Mouse (Mus musculus) midbrain, embryonic 12.5 days (tissue): ENCODE data around the gene Ormdl2. TPM values are rescaled to one million over a fixed set of nuclear protein-coding genes. Genes with fewer than 3 reads are reported as not detected.

Experiments
- ATAC-seq: fragments of 200-750 bp; cut with Nextera tagmentation; 2 replicates; pipeline ENCODE4 v1.8.0; 2017; ENCODE audit warnings: low read depth, moderate TSS enrichment, moderate library complexity; ENCODE audit not compliant: low FRiP score
- H3K27ac ChIP-seq: fragments of 300-500 bp; sonication (generic); replicated peaks from 2 replicates; pipeline ENCODE4 v1.5.1; 2016; ENCODE audit warnings: mild to moderate bottlenecking
- H3K27me3 ChIP-seq: fragments of 300-500 bp; sonication (generic); 2 replicates; pipeline ENCODE4 v1.6.1; 2016; ENCODE audit warnings: mild to moderate bottlenecking
- H3K36me3 ChIP-seq: fragments of 300-500 bp; sonication (generic); 2 replicates; pipeline ENCODE4 v1.6.1; 2016
- H3K4me1 ChIP-seq: fragments of 300-500 bp; sonication (generic); 2 replicates; pipeline ENCODE4 v1.6.1; 2016
- H3K4me2 ChIP-seq: fragments of 300-500 bp; sonication (generic); replicated peaks from 2 replicates; pipeline ENCODE4 v1.6.1; 2016; ENCODE audit warnings: mild to moderate bottlenecking, moderate library complexity
- H3K4me3 ChIP-seq: fragments of 300-500 bp; sonication (generic); 2 replicates; pipeline ENCODE4 v1.5.1; 2016; ENCODE audit warnings: mild to moderate bottlenecking
- H3K9ac ChIP-seq: fragments of 300-500 bp; sonication (generic); replicated peaks from 2 replicates; pipeline ENCODE4 v1.6.1; 2016; ENCODE audit warnings: mild to moderate bottlenecking, moderate library complexity
- H3K9me3 ChIP-seq: fragments of 300-500 bp; sonication (generic); 2 replicates; pipeline ENCODE4 v1.6.1; 2016; ENCODE audit warnings: mild to moderate bottlenecking
- WGBS: fragments of 180-500 bp; shearing (Covaris S2); methylation state at CpG from one replicate; pipeline ENCODE4 v1.1.7; 2016; 5-methylcytosine and 5-hydroxymethylcytosine counted together
- polyA plus RNA-seq: library from polyadenylated mRNA; unstranded; fragments of >200 nt; fragmentation: Nextera tagmentation; extraction: Ambion mirVana; gene quantifications from 2 replicates; pipeline ENCODE4 v1.2.1, GENCODE M21; 2016

Ormdl2 gene
- 38.5 and 41.7 TPM in 2 replicates for polyA plus RNA-seq

DNA sequence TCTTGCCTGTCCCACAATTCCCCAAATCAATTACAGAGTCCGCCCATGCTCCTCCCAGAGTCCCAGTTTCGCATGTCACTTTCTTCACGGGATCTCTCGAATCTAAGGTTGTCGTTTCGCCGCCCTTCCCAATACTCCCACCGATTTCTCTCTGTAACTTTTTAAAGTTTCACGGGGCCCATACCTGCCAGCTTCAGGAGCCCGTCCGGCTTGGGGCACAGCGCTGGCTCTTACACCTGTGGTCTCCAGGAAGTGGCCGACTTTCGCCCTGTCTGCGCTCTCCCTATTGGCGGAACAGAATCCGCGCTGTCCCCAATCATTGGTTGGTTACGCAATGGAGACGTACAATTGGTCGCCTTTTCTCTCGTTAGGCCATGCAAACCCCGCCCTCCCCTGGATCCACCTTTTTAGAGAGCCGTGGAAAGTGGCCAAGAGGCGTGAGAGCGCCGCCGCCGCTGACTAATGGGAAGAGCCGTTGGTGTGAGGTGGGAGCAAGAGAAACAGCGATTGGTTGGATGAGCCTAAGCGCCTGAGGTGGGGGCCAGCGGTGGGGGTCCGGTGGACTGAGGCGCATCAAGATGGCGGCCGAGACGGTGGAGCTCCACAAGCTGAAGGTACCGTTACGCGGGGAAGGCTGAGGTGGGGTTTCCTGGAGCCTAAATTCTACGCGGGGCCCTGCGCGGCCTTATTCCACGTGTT lies at the start of gene Ormdl2:
Gene Ormdl2 (minus strand): TSS at position 288 of the 699 bp plus-strand sequence.
- ATAC-seq = peak; percentile 100
- Histone ChIP-seq H3K4me3 (peak within 1 kb of the TSS; percentile 86), H3K27ac (peak within 1 kb of the TSS; percentile 56; the same call in 1 of the 2 replicates), H3K27me3 (no peaks in the 10 kb centered on the region), H3K9me3 (no peaks in the 10 kb centered on the region), H3K36me3 (peaks cover 39% of the 10 kb centered on the region), H3K9ac (peak within 1 kb of the TSS; percentile 69), H3K4me1 (peaks cover 17% of the 10 kb centered on the region), H3K4me2 (peak within 1 kb of the TSS; percentile 84)
- under 1% methylated on average over 46 of the region's 46 CpGs for whole genome bisulfite sequencing

- Histone ChIP-seq H3K4me1 (no peaks in the 10 kb centered on the region), H3K27ac (no peak overlapping the region), H3K9ac (no peak overlapping the region), H3K27me3 (no peaks in the 10 kb centered on the region), H3K4me3 (no peak overlapping the region), H3K4me2 (no peak overlapping the region), H3K9me3 (no peaks in the 10 kb centered on the region), H3K36me3 (peaks cover 55% of the 10 kb centered on the region)
- ATAC-seq = no peak
- WGBS = 90% methylated on average over 3 of the region's 3 CpGs
Measured at GRCm38 (mm10) chr10:128870341-128870740, 48.9 kb upstream of the Ormdl2 start.

GRCm38 (mm10) chr10:128866518-128866917 lies 45.1 kb upstream of the Ormdl2 start:
- no peak overlapping the region for H3K4me3 ChIP-seq
- H3K9me3 ChIP-seq = no peaks in the 10 kb centered on the region
- H3K36me3 ChIP-seq = peaks cover 29% of the 10 kb centered on the region
- no peaks in the 10 kb centered on the region for H3K4me1 ChIP-seq
- WGBS = 93% methylated on average over 1 of the region's 1 CpGs
- no peak for ATAC-seq
- no peak overlapping the region for H3K4me2 ChIP-seq
- H3K27ac ChIP-seq = no peak overlapping the region
- H3K27me3 ChIP-seq = no peaks in the 10 kb centered on the region
- H3K9ac ChIP-seq = no peak overlapping the region

GRCm38 (mm10) chr10:128866042-128866441 lies 44.6 kb upstream of the Ormdl2 start:
- WGBS = 89% methylated on average over 3 of the region's 3 CpGs
- Histone ChIP-seq H3K27ac (no peak overlapping the region), H3K9me3 (no peaks in the 10 kb centered on the region), H3K4me1 (no peaks in the 10 kb centered on the region), H3K4me2 (no peak overlapping the region), H3K4me3 (no peak overlapping the region), H3K9ac (no peak overlapping the region), H3K27me3 (no peaks in the 10 kb centered on the region), H3K36me3 (peaks cover 29% of the 10 kb centered on the region)
- no peak for ATAC-seq

DNA sequence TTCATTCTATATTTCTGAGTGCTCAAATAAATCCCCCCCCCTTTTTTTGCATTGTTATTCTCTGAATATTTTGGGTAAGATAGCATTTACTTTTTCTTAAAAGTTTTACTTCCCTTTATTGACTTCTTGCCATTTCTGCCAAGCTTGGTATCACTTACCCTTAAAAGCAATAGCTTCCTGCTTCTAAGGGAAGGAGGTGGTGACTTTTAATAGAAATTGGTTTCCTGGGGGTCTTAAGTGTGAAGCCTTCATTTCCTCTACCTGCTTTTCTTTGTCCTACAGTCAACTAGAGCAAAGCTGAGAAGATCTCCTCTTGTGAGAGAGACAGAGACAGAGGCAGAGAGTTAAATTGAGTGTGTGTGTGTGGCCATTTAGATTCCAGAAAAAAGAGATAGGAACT lies 39.7 kb upstream of the Ormdl2 start:
- H3K4me1 ChIP-seq = no peaks in the 10 kb centered on the region
- ATAC-seq = no peak
- H3K9me3 ChIP-seq = no peaks in the 10 kb centered on the region
- H3K27ac ChIP-seq = no peak overlapping the region
- no peak overlapping the region for H3K4me3 ChIP-seq
- H3K36me3 ChIP-seq = peaks cover 36% of the 10 kb centered on the region; the same call in 1 of the 2 replicates
- H3K9ac ChIP-seq = no peak overlapping the region
- no peak overlapping the region for H3K4me2 ChIP-seq
- H3K27me3 ChIP-seq = no peaks in the 10 kb centered on the region

DNA sequence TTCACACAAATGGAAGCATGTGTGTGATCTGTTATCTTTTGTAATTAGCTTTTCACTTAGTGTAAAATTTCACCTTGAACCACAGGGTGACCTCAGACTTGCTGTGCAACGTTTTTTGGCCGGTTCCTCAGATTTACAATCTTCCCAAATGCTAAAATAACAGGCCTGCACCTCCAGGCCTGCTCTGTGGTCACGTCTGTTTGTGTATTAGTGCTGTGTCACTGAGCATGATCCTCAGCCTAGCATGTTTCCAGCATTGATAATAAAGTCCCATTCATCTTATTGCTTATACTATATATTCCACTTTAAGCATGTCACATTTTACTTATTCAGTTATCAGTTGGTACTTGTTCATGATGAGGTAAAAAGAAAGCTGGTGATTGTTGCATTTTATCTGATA lies 28.9 kb upstream of the Ormdl2 start:
- H3K36me3 ChIP-seq = peaks cover 42% of the 10 kb centered on the region
- H3K4me3 ChIP-seq = no peak overlapping the region
- no peaks in the 10 kb centered on the region for H3K27me3 ChIP-seq
- H3K4me1 ChIP-seq = no peaks in the 10 kb centered on the region
- no peaks in the 10 kb centered on the region for H3K9me3 ChIP-seq
- 62% methylated on average over 3 of the region's 3 CpGs for WGBS
- ATAC-seq = no peak
- H3K4me2 ChIP-seq = no peak overlapping the region
- H3K9ac ChIP-seq = no peak overlapping the region
- H3K27ac ChIP-seq = no peak overlapping the region

GRCm38 (mm10) chr10:128848426-128848825 lies 27.0 kb upstream of the Ormdl2 start:
- Histone ChIP-seq H3K36me3 (peaks cover 38% of the 10 kb centered on the region), H3K4me1 (no peaks in the 10 kb centered on the region), H3K9me3 (no peaks in the 10 kb centered on the region), H3K4me3 (no peak overlapping the region), H3K4me2 (no peak overlapping the region), H3K27me3 (no peaks in the 10 kb centered on the region), H3K27ac (no peak overlapping the region), H3K9ac (no peak overlapping the region)
- WGBS = 80% methylated on average over 2 of the region's 2 CpGs
- ATAC-seq = no peak

- WGBS = 98% methylated on average over 4 of the region's 4 CpGs
- Histone ChIP-seq H3K4me1 (no peaks in the 10 kb centered on the region), H3K27me3 (no peaks in the 10 kb centered on the region), H3K27ac (no peak overlapping the region), H3K4me3 (no peak overlapping the region), H3K4me2 (no peak overlapping the region), H3K9ac (no peak overlapping the region), H3K9me3 (no peaks in the 10 kb centered on the region), H3K36me3 (peaks cover 42% of the 10 kb centered on the region)
- ATAC-seq = no peak
Measured at GRCm38 (mm10) chr10:128846664-128847063, 25.2 kb upstream of the Ormdl2 start.

- 76% methylated on average over 2 of the region's 2 CpGs for WGBS
- Histone ChIP-seq H3K27ac (no peak overlapping the region), H3K4me3 (no peak overlapping the region), H3K9me3 (no peaks in the 10 kb centered on the region), H3K4me1 (no peaks in the 10 kb centered on the region), H3K27me3 (no peaks in the 10 kb centered on the region), H3K36me3 (peaks cover 52% of the 10 kb centered on the region), H3K4me2 (no peak overlapping the region), H3K9ac (no peak overlapping the region)
- no peak for ATAC-seq
Measured at GRCm38 (mm10) chr10:128845516-128845915, 24.1 kb upstream of the Ormdl2 start.

GRCm38 (mm10) chr10:128843260-128843659 lies 21.8 kb upstream of the Ormdl2 start:
- Histone ChIP-seq H3K4me3 (no peak overlapping the region), H3K4me2 (no peak overlapping the region), H3K27ac (no peak overlapping the region), H3K4me1 (no peaks in the 10 kb centered on the region), H3K36me3 (peaks cover 46% of the 10 kb centered on the region), H3K9me3 (no peaks in the 10 kb centered on the region), H3K9ac (no peak overlapping the region), H3K27me3 (no peaks in the 10 kb centered on the region)
- WGBS = 94% methylated on average over 5 of the region's 5 CpGs
- ATAC-seq = no peak

DNA sequence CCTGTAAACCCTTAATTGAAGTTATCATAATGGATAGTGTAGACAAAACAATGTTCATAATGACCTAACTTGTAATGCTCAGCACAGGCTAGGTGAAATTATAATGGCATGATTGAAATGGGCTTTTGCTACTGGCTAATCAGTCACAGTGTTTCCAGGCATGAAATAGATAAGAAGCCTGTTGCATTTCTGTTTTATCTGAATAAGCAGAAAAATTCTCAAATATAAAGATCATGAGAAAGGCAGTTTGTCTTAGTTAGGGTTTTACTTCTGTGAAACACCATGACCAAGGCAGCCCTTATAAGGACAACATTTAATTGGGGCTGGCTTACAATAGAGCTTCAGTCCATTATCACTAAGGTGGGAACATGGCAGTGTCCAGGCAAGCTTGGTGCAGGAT lies 19.2 kb upstream of the Ormdl2 start:
- ATAC-seq = no peak
- Histone ChIP-seq H3K4me2 (no peak overlapping the region), H3K4me3 (no peak overlapping the region), H3K27ac (no peak overlapping the region), H3K4me1 (no peaks in the 10 kb centered on the region), H3K27me3 (no peaks in the 10 kb centered on the region), H3K9ac (no peak overlapping the region), H3K36me3 (peaks cover 56% of the 10 kb centered on the region), H3K9me3 (no peaks in the 10 kb centered on the region)

GRCm38 (mm10) chr10:128839434-128839833 lies 18.0 kb upstream of the Ormdl2 start:
- ATAC-seq = no peak
- Histone ChIP-seq H3K4me3 (no peak overlapping the region), H3K27me3 (no peaks in the 10 kb centered on the region), H3K4me2 (no peak overlapping the region), H3K36me3 (peaks cover 64% of the 10 kb centered on the region), H3K9ac (no peak overlapping the region), H3K27ac (no peak overlapping the region), H3K9me3 (no peaks in the 10 kb centered on the region), H3K4me1 (no peaks in the 10 kb centered on the region)

DNA sequence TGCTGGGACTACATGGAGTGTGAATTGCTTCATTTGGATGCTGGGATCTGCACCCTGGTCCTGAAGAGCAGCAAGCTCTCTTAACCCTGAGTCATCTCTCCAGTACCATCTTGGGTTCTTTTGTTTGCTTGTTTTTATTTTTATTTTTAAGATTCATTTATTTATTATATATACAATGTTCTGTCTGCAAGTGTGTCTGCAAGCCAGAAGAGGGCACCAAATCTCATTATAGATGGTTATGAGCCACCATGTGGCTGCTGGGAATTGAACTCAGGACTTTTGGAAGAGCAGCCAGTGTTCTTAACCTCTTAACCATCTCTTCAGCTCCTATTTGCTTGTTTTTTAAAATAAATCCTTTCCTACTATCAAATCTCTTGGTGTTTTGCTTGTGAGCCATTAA lies 16.0 kb upstream of the Ormdl2 start:
- Histone ChIP-seq H3K27me3 (no peaks in the 10 kb centered on the region), H3K4me2 (no peak overlapping the region), H3K9me3 (no peaks in the 10 kb centered on the region), H3K4me3 (no peak overlapping the region), H3K36me3 (peaks cover 66% of the 10 kb centered on the region), H3K9ac (no peak overlapping the region), H3K4me1 (no peaks in the 10 kb centered on the region), H3K27ac (no peak overlapping the region)
- ATAC-seq = no peak
